Mouse (Mus musculus) cerebellum, postnatal 4 days (tissue): ENCODE results near the gene Tbrg4.

Source experiments
- DNase-seq, 2 experiments: peaks; one replicate each; pipeline ENCODE4 v3.0.0; 2022; ENCODE audit warnings: low spot score in 2 of 2, mixed read lengths in 1 of 2

Gene Tbrg4

GRCm38 (mm10) chr11:6590933-6591675 lies 34.8 kb downstream of the Tbrg4 start:
- DNase-seq: no peak

- no peak for DNase-seq
Measured at GRCm38 (mm10) chr11:6589838-6590237, 36.0 kb downstream of the Tbrg4 start.

GRCm38 (mm10) chr11:6588295-6588694 lies 37.6 kb downstream of the Tbrg4 start:
- DNase-seq: no peak

GRCm38 (mm10) chr11:6587249-6587940 lies 38.5 kb downstream of the Tbrg4 start:
- no peak for DNase-seq

- DNase-seq: no peak
Measured at GRCm38 (mm10) chr11:6586660-6587059, 39.2 kb downstream of the Tbrg4 start.

GRCm38 (mm10) chr11:6585748-6586147 lies 40.1 kb downstream of the Tbrg4 start:
- no peak for DNase-seq

GRCm38 (mm10) chr11:6581560-6581959 lies 44.3 kb downstream of the Tbrg4 start:
- DNase-seq: no peak

GRCm38 (mm10) chr11:6580065-6580750 lies 45.7 kb downstream of the Tbrg4 start:
- no peak for DNase-seq

- DNase-seq: no peak
Measured at GRCm38 (mm10) chr11:6579361-6579760, 46.5 kb downstream of the Tbrg4 start.

- DNase-seq: no peak
Measured at GRCm38 (mm10) chr11:6576151-6576550, 49.7 kb downstream of the Tbrg4 start.

GRCm38 (mm10) chr11:6569410-6569777 lies 56.5 kb downstream of the Tbrg4 start:
- no peak for DNase-seq

GRCm38 (mm10) chr11:6568584-6569409 lies 57.1 kb downstream of the Tbrg4 start:
- DNase-seq: peak in 1 of 2 experiments; percentile 46

- DNase-seq: no peak
Measured at GRCm38 (mm10) chr11:6567951-6568350, 57.9 kb downstream of the Tbrg4 start.

- DNase-seq: no peak
Measured at GRCm38 (mm10) chr11:6566496-6566895, 59.4 kb downstream of the Tbrg4 start.
